Mouse (Mus musculus) bone marrow macrophage, adult 2 months (primary cell): ENCODE data around the gene Scd4.

Experiments
- CTCF ChIP-seq: IDR thresholded peaks from 2 replicates; pipeline ENCODE4 v1.5.1; 2012; ENCODE audit warnings: low read depth, mild to moderate bottlenecking, low read length, moderate library complexity
- POLR2A ChIP-seq: IDR thresholded peaks from 2 replicates; pipeline ENCODE4 v1.6.1; 2012; ENCODE audit warnings: mild to moderate bottlenecking, low read depth, low read length, borderline replicate concordance

- TF ChIP-seq CTCF = no peak
- no peak for TF ChIP-seq POLR2A
These were observed 56.6 kb downstream of the Scd4 start for GRCm38 (mm10) chr19:44389507-44389906.
